Mouse (Mus musculus): ENCODE results near the gene Tmc5. TPM values are rescaled to one million over a fixed set of nuclear protein-coding genes. Genes with fewer than 3 reads are reported as not detected.
A peak's percentile ranks its signal among the peaks of the same experiment; 100 is the strongest.

Tmc5 gene
- polyA plus RNA-seq, 1 experiment = 0.26 TPM

GRCm38 (mm10) chr7:118697168-118697567 is 100.1 kb downstream of the Tmc5 start:
- no peak for DNase-seq (ENCODE audit: low read depth)
- TF ChIP-seq CTCF (IDR thresholded peaks at IDR 0.05; ENCODE audit: borderline replicate concordance, extremely low read depth, insufficient read depth, insufficient read length) = no peak
- no peak for TF ChIP-seq POLR2A (IDR thresholded peaks at IDR 0.05; ENCODE audit: borderline replicate concordance, extremely low read depth, insufficient read depth, insufficient read length, poor library complexity, severe bottlenecking)

GRCm38 (mm10) chr7:118698882-118699281 is 101.8 kb downstream of the Tmc5 start:
- DNase-seq (ENCODE audit: low read depth) = no peak
- no peak for TF ChIP-seq POLR2A (IDR thresholded peaks at IDR 0.05; ENCODE audit: borderline replicate concordance, extremely low read depth, insufficient read depth, insufficient read length, poor library complexity, severe bottlenecking)
- no peak for TF ChIP-seq CTCF (IDR thresholded peaks at IDR 0.05; ENCODE audit: borderline replicate concordance, extremely low read depth, insufficient read depth, insufficient read length)

DNA sequence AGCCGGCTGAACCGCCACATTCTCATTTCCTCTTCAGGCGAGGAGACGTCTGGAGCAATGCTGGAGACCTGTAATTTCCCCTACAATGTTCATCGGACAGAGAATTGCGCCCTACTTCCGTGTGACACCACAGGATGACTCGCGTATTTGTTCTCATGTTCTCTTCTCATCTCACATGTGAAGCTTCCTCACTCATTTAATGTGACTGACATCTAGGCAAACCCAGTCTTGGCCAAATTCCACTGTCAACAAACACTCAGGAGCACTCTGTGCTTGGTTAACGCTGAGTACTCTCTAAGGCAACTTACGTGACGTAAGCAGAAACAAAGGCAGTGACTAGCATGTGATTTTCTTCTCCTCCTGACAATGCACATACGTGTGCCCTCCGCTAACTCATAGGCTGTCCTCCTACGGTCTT is 106.1 kb downstream of the Tmc5 start:
- DNase-seq (ENCODE audit: low read depth) = peak; percentile 28
- no peak for TF ChIP-seq CTCF (IDR thresholded peaks at IDR 0.05; ENCODE audit: borderline replicate concordance, extremely low read depth, insufficient read depth, insufficient read length)
- no peak for TF ChIP-seq POLR2A (IDR thresholded peaks at IDR 0.05; ENCODE audit: borderline replicate concordance, extremely low read depth, insufficient read depth, insufficient read length, poor library complexity, severe bottlenecking)

DNA sequence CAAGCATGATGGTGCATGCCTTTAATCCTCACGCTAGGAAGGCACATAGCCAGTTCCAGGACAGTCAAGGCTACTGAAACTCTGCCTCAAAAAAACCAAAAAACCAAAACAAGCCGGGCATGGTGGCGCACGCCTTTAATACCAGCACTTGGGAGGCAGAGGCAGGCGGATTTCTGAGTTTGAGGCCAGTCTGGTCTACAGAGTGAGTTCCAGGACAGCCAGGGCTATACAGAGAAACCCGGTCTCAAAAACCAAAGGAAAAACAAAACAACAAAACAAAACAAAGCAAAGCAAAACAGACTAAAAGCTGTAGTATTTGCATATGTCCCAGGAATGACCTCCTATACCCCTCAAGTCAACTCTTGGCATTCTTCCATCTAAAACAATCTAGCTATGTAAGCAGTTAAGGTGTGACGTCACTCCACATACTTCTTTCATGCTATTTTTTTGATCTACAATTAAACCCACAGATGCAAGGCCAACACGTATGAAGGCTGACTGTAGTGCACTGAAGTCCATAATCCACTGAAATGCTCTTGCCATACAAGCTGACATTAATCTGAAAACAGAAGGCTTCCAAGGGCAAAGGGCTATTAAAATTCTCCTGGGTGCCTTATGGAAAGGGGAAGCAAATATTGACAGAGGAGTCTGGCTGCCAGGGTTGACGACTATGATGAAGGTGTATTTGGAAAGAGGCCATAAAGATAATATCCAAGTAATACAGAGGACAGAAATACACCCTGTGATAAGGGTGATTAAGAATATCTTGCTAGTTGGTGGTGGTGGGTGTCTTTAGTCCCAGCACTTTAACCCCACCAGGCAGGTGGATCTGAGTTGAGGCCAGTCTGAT is 107.1 kb downstream of the Tmc5 start:
- no peak for TF ChIP-seq POLR2A (IDR thresholded peaks at IDR 0.05; ENCODE audit: borderline replicate concordance, extremely low read depth, insufficient read depth, insufficient read length, poor library complexity, severe bottlenecking)
- no peak for TF ChIP-seq CTCF (IDR thresholded peaks at IDR 0.05; ENCODE audit: borderline replicate concordance, extremely low read depth, insufficient read depth, insufficient read length)
- peak; percentile 3 for DNase-seq (ENCODE audit: low read depth)

GRCm38 (mm10) chr7:118705101-118705961 is 108.2 kb downstream of the Tmc5 start, which contains the start of gene Gde1:
TSS of gene Gde1 (minus strand) at chr7:118705778.
- DNase-seq (ENCODE audit: low read depth) = peak; percentile 95
- TF ChIP-seq POLR2A (IDR thresholded peaks at IDR 0.05; ENCODE audit: borderline replicate concordance, extremely low read depth, insufficient read depth, insufficient read length, poor library complexity, severe bottlenecking) (peak; percentile 84), CTCF (IDR thresholded peaks at IDR 0.05; ENCODE audit: borderline replicate concordance, extremely low read depth, insufficient read depth, insufficient read length) (no peak)

DNA sequence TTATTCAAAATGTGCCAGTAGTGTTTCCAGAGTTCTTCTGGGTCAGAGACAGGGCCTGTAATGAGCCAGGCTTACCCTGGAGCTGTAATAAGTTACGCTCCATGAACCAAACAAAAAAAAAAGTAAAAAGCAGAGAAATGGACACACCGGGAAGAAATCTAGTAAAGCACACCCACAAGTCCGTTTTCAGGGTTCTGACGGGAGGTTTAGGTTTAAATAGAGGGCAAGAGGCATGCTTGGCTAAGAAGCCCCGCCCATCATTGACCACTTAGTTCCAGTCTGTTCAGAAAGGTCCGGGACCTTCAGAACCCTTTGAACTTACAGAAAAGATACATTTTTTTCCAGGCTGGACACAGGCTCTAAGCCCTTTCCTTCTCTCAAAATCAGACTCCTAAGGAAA is 109.0 kb downstream of the Tmc5 start:
- TF ChIP-seq CTCF (IDR thresholded peaks at IDR 0.05; ENCODE audit: borderline replicate concordance, extremely low read depth, insufficient read depth, insufficient read length) (no peak), POLR2A (IDR thresholded peaks at IDR 0.05; ENCODE audit: borderline replicate concordance, extremely low read depth, insufficient read depth, insufficient read length, poor library complexity, severe bottlenecking) (no peak)
- DNase-seq (ENCODE audit: low read depth) = no peak

GRCm38 (mm10) chr7:118706488-118706887 is 109.4 kb downstream of the Tmc5 start:
- no peak for TF ChIP-seq CTCF (IDR thresholded peaks at IDR 0.05; ENCODE audit: borderline replicate concordance, extremely low read depth, insufficient read depth, insufficient read length)
- no peak for TF ChIP-seq POLR2A (IDR thresholded peaks at IDR 0.05; ENCODE audit: borderline replicate concordance, extremely low read depth, insufficient read depth, insufficient read length, poor library complexity, severe bottlenecking)
- DNase-seq (ENCODE audit: low read depth) = no peak

DNA sequence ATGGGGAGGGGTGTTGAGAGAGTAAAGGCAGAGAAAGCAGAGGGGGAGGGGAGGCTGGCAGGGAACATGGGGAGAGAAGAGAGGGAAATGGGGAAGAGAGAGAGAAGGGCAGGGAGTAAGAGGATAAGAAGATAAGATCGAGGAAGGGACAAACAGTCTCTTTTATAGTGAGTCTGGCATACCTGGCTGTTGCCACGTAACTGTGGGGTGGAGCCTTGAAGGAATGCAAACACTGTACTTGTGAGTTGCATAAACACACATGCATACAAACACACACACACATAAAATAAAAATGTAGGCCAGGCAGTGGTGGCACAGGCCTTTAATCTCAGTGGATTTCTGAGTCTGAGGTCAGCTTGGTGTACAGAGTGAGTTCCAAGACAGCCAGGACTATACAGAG is 110.1 kb downstream of the Tmc5 start:
- no peak for DNase-seq (ENCODE audit: low read depth)
- no peak for TF ChIP-seq POLR2A (IDR thresholded peaks at IDR 0.05; ENCODE audit: borderline replicate concordance, extremely low read depth, insufficient read depth, insufficient read length, poor library complexity, severe bottlenecking)
- no peak for TF ChIP-seq CTCF (IDR thresholded peaks at IDR 0.05; ENCODE audit: borderline replicate concordance, extremely low read depth, insufficient read depth, insufficient read length)

DNA sequence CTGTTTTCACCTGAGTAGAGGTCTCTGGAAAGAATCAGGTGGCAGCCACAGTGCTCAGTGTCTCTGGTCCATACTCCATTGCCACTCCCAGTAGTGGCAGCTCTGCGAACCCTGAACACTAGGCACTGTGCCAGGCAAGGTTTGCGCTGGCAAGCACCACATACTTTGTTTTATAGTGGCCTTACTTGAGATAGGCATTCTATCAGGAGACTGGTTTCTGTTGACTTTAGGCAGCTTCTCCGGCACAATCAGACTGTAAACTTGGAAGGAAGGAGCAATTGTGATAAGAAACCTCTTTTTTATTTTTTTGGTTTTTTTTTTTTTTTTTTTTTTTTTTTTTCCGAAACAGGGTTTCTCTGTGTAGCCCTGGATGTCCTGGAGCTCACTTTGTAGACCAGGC is 110.9 kb downstream of the Tmc5 start:
- no peak for TF ChIP-seq POLR2A (IDR thresholded peaks at IDR 0.05; ENCODE audit: borderline replicate concordance, extremely low read depth, insufficient read depth, insufficient read length, poor library complexity, severe bottlenecking)
- TF ChIP-seq CTCF (IDR thresholded peaks at IDR 0.05; ENCODE audit: borderline replicate concordance, extremely low read depth, insufficient read depth, insufficient read length) = no peak
- no peak for DNase-seq (ENCODE audit: low read depth)

DNA sequence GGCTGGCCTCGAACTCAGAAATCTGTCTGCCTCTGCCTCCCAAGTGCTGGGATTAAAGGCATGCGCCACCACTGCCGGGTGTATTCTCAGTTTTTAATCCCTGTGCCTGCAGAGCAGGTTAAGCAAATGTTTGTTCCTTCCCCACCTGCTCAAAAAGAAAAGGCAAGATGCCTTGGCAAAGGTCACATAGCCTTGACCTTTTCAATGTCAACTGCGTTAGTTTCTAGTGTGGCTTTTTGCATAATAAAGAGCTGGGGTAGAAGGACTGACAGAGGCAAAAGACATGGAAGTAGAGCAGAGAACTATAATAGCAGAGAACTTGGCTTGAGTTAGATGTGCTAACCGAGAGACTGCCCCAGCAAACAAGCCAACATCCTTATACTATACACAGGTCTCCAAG is 113.7 kb downstream of the Tmc5 start:
- DNase-seq (ENCODE audit: low read depth) = no peak
- TF ChIP-seq CTCF (IDR thresholded peaks at IDR 0.05; ENCODE audit: borderline replicate concordance, extremely low read depth, insufficient read depth, insufficient read length) = no peak
- TF ChIP-seq POLR2A (IDR thresholded peaks at IDR 0.05; ENCODE audit: borderline replicate concordance, extremely low read depth, insufficient read depth, insufficient read length, poor library complexity, severe bottlenecking) = no peak

All from brain, embryonic 14.5 days (tissue).